Mouse (Mus musculus): ENCODE results near the gene Rragd.

GRCm38 (mm10) chr4:32997571-32997970 lies 14.7 kb downstream of the Rragd start:
- TF ChIP-seq CTCF (IDR thresholded peaks at IDR 0.05; ENCODE audit: low read depth) (no peak), EP300 (IDR thresholded peaks at IDR 0.05; ENCODE audit: low read depth) (no peak)

Measured in liver, postnatal 0 days (tissue).